In the genomic region with DNA sequence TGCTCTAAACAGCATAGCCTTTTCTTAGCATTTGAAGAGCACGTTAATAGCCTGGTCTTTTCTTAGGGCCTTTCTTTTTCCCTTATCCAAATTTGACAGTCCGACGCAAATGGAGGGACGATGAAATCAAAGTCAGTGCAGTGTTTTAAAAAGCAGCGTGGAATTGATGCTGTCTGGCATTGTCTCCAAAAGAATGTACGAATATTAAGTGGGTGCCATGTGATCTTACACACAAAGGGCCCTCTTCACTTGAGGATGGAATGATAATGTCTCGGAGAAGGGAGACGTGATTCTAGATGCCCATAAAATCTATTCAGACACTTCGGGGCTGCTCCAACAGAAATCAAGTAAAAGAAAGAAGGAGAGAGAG, we compare ENCODE assay signal across 20 mouse cellular contexts.
A peak's percentile ranks its signal among the peaks of the same experiment; 100 is the strongest.
DNase-seq lines count a peak whose midpoint lies in the region; ATAC-seq and TF ChIP-seq lines count a peak whose summit lies in the region.
"Had no signal": no experiment of that assay in that cellular context is flagged by ENCODE, and none has a peak within 500 bp of the region (broad histone marks: within the 10 kb centered on the region; RNA-seq: fewer than 3 reads in every experiment).

No protein-coding gene starts in this region.

- peak overlapping the region; percentile 11; the same call in 1 of the 2 replicates for H3K4me3 ChIP-seq in midbrain, embryonic 10.5 days
- H3K4me3 ChIP-seq in midbrain, postnatal 0 days (ENCODE audit: low read depth, low read length): no peak overlapping the region
- no peak overlapping the region for H3K4me3 ChIP-seq in forebrain, embryonic 14.5 days (ENCODE audit: low read depth, low read length)
- H3K4me3 ChIP-seq in midbrain, embryonic 15.5 days: no peak overlapping the region
- H3K4me3 ChIP-seq: embryonic facial prominence, embryonic 15.5 days; gastrocnemius, adult 2 months; left cerebral cortex, adult 2 months; limb, embryonic 10.5 days had no signal

- peak overlapping the region; percentile 78 for H3K27ac ChIP-seq in midbrain, embryonic 10.5 days (replicated peaks)
- no peak overlapping the region for H3K27ac ChIP-seq in midbrain, postnatal 0 days (ENCODE audit: low read depth, low read length)
- peak overlapping the region; percentile 21; the same call in 1 of the 2 replicates for H3K27ac ChIP-seq in forebrain, embryonic 14.5 days (ENCODE audit: low read depth, low read length)
- H3K27ac ChIP-seq in midbrain, embryonic 15.5 days: no peak overlapping the region
- H3K27ac ChIP-seq: embryonic facial prominence, embryonic 15.5 days; gastrocnemius, adult 2 months; left cerebral cortex, adult 2 months; limb, embryonic 10.5 days had no signal

- no peak for TF ChIP-seq CTCF in midbrain, postnatal 0 days (IDR thresholded peaks at IDR 0.05)

- no peak overlapping the region for H3K4me2 ChIP-seq in midbrain, postnatal 0 days (ENCODE audit: low read depth, low read length, poor library complexity, severe bottlenecking)
- H3K4me2 ChIP-seq in forebrain, embryonic 14.5 days (ENCODE audit: low read length): peak overlapping the region; percentile 23; the same call in 1 of the 2 replicates
- H3K4me2 ChIP-seq in midbrain, embryonic 15.5 days: no peak overlapping the region
- H3K4me2 ChIP-seq: embryonic facial prominence, embryonic 15.5 days; liver, embryonic 11.5 days had no signal

- H3K36me3 ChIP-seq in midbrain, embryonic 10.5 days: no peaks in the 10 kb centered on the region
- H3K36me3 ChIP-seq in midbrain, postnatal 0 days (ENCODE audit: insufficient read depth, low read length): no peaks in the 10 kb centered on the region
- no peaks in the 10 kb centered on the region for H3K36me3 ChIP-seq in forebrain, embryonic 14.5 days (ENCODE audit: control insufficient read depth, insufficient read depth, low read length)
- H3K36me3 ChIP-seq in midbrain, embryonic 15.5 days (replicated peaks): no peaks in the 10 kb centered on the region
- H3K36me3 ChIP-seq: embryonic facial prominence, embryonic 15.5 days; limb, embryonic 10.5 days had no signal

- no peak for DNase-seq in midbrain, embryonic 10.5 days (ENCODE audit: low spot score)
- DNase-seq in midbrain, postnatal 0 days (ENCODE audit: low spot score): no peak
- DNase-seq in embryo, embryonic 11 days: peak; percentile 17
- peak; percentile 48 for DNase-seq in forebrain, embryonic 14.5 days (ENCODE audit: low spot score)
- no peak for DNase-seq in gastrocnemius, adult 18-20 months (ENCODE audit: low spot score)
- DNase-seq in kidney, adult 8-10 months: no peak
- DNase-seq: adrenal gland, adult 2 months; cerebellum, adult 9-10 months; gastrocnemius, adult 2 months; heart, postnatal 36 days; kidney, adult 2 months; kidney, postnatal 25 days; lung, adult 18-20 months; lung, postnatal 14 days; retina, postnatal 1 day had no signal

- H3K4me1 ChIP-seq in midbrain, embryonic 10.5 days: peaks cover 30% of the 10 kb centered on the region
- no peaks in the 10 kb centered on the region; the same call in 1 of the 2 replicates for H3K4me1 ChIP-seq in midbrain, postnatal 0 days (ENCODE audit: insufficient read depth, low read length)
- H3K4me1 ChIP-seq in forebrain, embryonic 14.5 days (ENCODE audit: control insufficient read depth, insufficient read depth, low read length): peaks cover 12% of the 10 kb centered on the region; the same call in 1 of the 2 replicates
- peaks cover 11% of the 10 kb centered on the region for H3K4me1 ChIP-seq in midbrain, embryonic 15.5 days
- H3K4me1 ChIP-seq: limb, embryonic 10.5 days had no signal

- no peak overlapping the region for H3K9ac ChIP-seq in midbrain, postnatal 0 days (replicated peaks; ENCODE audit: low read length, poor library complexity, severe bottlenecking)
- no peak overlapping the region for H3K9ac ChIP-seq in forebrain, embryonic 14.5 days (ENCODE audit: low read length)
- no peak overlapping the region for H3K9ac ChIP-seq in midbrain, embryonic 15.5 days
- H3K9ac ChIP-seq: embryonic facial prominence, embryonic 15.5 days had no signal

- H3K9me3 ChIP-seq in midbrain, embryonic 10.5 days (replicated peaks): no peaks in the 10 kb centered on the region
- no peaks in the 10 kb centered on the region for H3K9me3 ChIP-seq in midbrain, postnatal 0 days (ENCODE audit: low read length)
- no peaks in the 10 kb centered on the region for H3K9me3 ChIP-seq in forebrain, embryonic 14.5 days (replicated peaks; ENCODE audit: control insufficient read depth, low read length)
- no peaks in the 10 kb centered on the region for H3K9me3 ChIP-seq in midbrain, embryonic 15.5 days
- H3K9me3 ChIP-seq: embryonic facial prominence, embryonic 15.5 days; limb, embryonic 10.5 days had no signal

- ATAC-seq in midbrain, postnatal 0 days (ENCODE audit: low FRiP score): no peak
- peak; percentile 52; the same call in 1 of the 2 replicates for ATAC-seq in forebrain, embryonic 14.5 days
- ATAC-seq in midbrain, embryonic 15.5 days (replicated peaks): peak; percentile 45; the same call in 1 of the 2 replicates

- H3K27me3 ChIP-seq in midbrain, embryonic 10.5 days (ENCODE audit: low read depth, poor library complexity, severe bottlenecking): no peaks in the 10 kb centered on the region
- no peaks in the 10 kb centered on the region for H3K27me3 ChIP-seq in midbrain, postnatal 0 days (ENCODE audit: insufficient read depth, low read length)
- H3K27me3 ChIP-seq in forebrain, embryonic 14.5 days (replicated peaks; ENCODE audit: control insufficient read depth, insufficient read depth, low read length): no peaks in the 10 kb centered on the region
- H3K27me3 ChIP-seq in midbrain, embryonic 15.5 days (replicated peaks): no peaks in the 10 kb centered on the region
- H3K27me3 ChIP-seq: embryonic facial prominence, embryonic 15.5 days had no signal

- 34% methylated on average over 9 of the region's 9 CpGs for WGBS in midbrain, embryonic 10.5 days
- 14% methylated on average over 9 of the region's 9 CpGs for WGBS in midbrain, postnatal 0 days
- WGBS in forebrain, embryonic 14.5 days: 10% methylated on average over 9 of the region's 9 CpGs
- WGBS in midbrain, embryonic 15.5 days: 10% methylated on average over 9 of the region's 9 CpGs

Comparison
In these comparisons a context has a peak if more than half of its experiments do, and no peak if none do; other contexts are left out.
1. H3K27ac ChIP-seq: peak in midbrain, embryonic 10.5 days (single experiment) and forebrain, embryonic 14.5 days (single experiment); none in midbrain, postnatal 0 days (single experiment) and midbrain, embryonic 15.5 days (single experiment).
2. DNase-seq: peak in embryo, embryonic 11 days (single experiment) and forebrain, embryonic 14.5 days (single experiment); none in midbrain, embryonic 10.5 days (single experiment), midbrain, postnatal 0 days (single experiment), gastrocnemius, adult 18-20 months (single experiment) and kidney, adult 8-10 months (0 of 2).